Mouse (Mus musculus) forebrain, postnatal 0 days (tissue): ENCODE data around the gene Vps26b. TPM values are rescaled to one million over a fixed set of nuclear protein-coding genes. Genes with fewer than 3 reads are reported as not detected.

Source experiments
- ATAC-seq: fragments of 200-750 bp; cut with Nextera tagmentation; 2 replicates; pipeline ENCODE4 v1.8.0; 2017; ENCODE audit warnings: mild to moderate bottlenecking, moderate library complexity
- DNase-seq: peaks from one replicate; pipeline ENCODE4 v3.0.0-alpha.2; 2015
- H3K27ac ChIP-seq: fragments of 300-500 bp; sonication (generic); 2 replicates; pipeline ENCODE4 v1.5.1; 2014; ENCODE audit warnings: low read depth, mild to moderate bottlenecking, antibody characterized with exemption, low read length, moderate library complexity, mixed read lengths
- H3K27me3 ChIP-seq: fragments of 300-500 bp; sonication (generic); 2 replicates; pipeline ENCODE4 v1.6.1; 2014; ENCODE audit warnings: mild to moderate bottlenecking, low read length, mixed read lengths; ENCODE audit not compliant: insufficient read depth
- H3K36me3 ChIP-seq: fragments of 300-500 bp; sonication (generic); 2 replicates; pipeline ENCODE4 v1.6.1; 2014; ENCODE audit warnings: mild to moderate bottlenecking, moderate library complexity; ENCODE audit not compliant: insufficient read depth
- H3K4me1 ChIP-seq: fragments of 300-500 bp; sonication (generic); 2 replicates; pipeline ENCODE4 v1.6.1; 2014; ENCODE audit warnings: antibody characterized with exemption; ENCODE audit not compliant: insufficient read depth
- H3K4me2 ChIP-seq: fragments of 300-500 bp; sonication (generic); 2 replicates; pipeline ENCODE4 v1.6.1; 2014; ENCODE audit warnings: low read depth, mild to moderate bottlenecking, moderate library complexity
- H3K4me3 ChIP-seq: fragments of 300-500 bp; sonication (generic); 2 replicates; pipeline ENCODE4 v1.5.1; 2014; ENCODE audit warnings: low read depth, low read length, mixed read lengths
- H3K9ac ChIP-seq: fragments of 300-500 bp; sonication (generic); 2 replicates; pipeline ENCODE4 v1.6.1; 2014; ENCODE audit warnings: mild to moderate bottlenecking
- H3K9me3 ChIP-seq: fragments of 300-500 bp; sonication (generic); 2 replicates; pipeline ENCODE4 v1.6.1; 2016; ENCODE audit warnings: low read length
- CTCF ChIP-seq: sonication (generic); IDR thresholded peaks from 2 replicates; pipeline ENCODE4 v1.5.1; 2016; ENCODE audit warnings: antibody characterized with exemption, control low read depth, low read depth
- WGBS: fragments of 180-500 bp; shearing (Covaris S2); extraction: QIAGEN DNeasy Blood & Tissue Kit; methylation state at CpG from one replicate; pipeline ENCODE4 v1.1.7; 2014; 5-methylcytosine and 5-hydroxymethylcytosine counted together
- polyA plus RNA-seq: library from polyadenylated mRNA; unstranded; fragments of >200 nt; fragmentation: Nextera tagmentation; extraction: Ambion mirVana; gene quantifications from 2 replicates; pipeline ENCODE4 v1.2.1, GENCODE M21; 2015
- total RNA-seq: library from RNA; depleted of rRNA; stranded (reverse); fragments of >200 nt; gene quantifications from 2 replicates; pipeline ENCODE4 v1.2.3, GENCODE M21; 2014

Vps26b gene
- total and polyA plus RNA-seq, 2 experiments from 2014 or later, result 86.1 to 160 TPM

DNA sequence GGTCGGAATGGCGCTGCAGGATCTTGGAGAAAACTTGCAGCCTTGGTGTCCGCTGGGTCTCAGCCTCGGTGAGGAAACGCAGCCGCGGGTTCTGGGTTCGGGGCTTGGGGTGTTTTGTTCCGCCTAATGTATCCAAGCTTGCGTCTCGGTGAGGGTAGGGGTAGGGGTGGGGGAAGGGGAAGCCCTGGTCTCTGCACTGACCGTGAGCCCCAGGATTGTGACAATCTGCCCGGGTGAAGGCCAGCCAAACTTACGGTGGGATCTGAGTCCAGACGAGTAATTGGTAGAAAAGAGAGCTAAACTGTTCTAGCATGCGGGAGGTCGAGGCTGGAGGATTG lies 867 bp upstream of the Vps26b start:
- H3K27ac ChIP-seq, result peak overlapping the region; percentile 96; the same call in 1 of the 2 replicates
- no peak for ATAC-seq

DNA sequence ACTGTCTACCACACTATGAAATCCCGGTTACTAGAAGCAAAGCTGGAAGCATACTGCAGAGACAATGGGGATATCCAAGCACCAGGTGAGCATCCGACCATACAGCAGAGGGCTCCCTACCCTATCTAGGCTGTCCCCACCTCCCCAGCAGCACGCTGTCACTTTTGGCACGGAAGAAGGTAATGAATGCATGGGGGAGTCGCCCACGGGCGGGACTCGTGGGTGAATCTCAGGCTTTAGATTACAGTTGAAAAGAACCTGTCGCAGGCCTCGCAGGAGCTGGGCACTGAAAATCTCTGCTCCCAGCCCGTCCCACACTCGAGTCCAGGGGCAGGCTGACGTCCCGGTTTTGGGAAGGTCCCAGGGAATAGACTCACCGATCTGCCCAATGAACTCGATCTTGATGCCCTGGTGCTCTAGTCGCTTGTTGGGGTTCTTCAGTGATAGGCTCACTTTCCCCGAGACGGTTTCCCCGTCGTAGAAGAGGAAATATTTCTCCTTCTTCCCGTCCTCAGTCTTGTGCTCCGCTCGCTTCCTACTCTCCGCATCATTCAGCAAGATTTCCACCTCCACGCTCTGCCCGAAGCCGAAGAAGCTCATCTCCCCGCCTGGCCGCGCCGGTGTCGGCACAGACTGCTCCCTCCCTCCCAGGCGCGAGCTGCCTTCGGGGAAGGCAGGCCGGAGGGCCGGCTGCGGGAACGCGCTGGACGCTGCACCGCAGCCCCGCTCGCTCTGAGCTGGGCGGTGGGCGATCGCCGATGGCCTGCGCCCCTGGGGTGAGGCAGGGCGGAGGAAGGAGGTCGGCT lies 640 bp downstream of the Vps26b start:
- H3K27me3 ChIP-seq, result no peaks in the 10 kb centered on the region
- under 1% methylated on average over 52 of the region's 52 CpGs for WGBS
- H3K9ac ChIP-seq, result peak overlapping the region; percentile 96
- H3K4me1 ChIP-seq, result peaks cover 32% of the 10 kb centered on the region
- peak overlapping the region; percentile 96 for H3K27ac ChIP-seq
- no peaks in the 10 kb centered on the region for H3K36me3 ChIP-seq
- H3K4me2 ChIP-seq, result peak overlapping the region; percentile 62
- peak overlapping the region; percentile 92 for H3K4me3 ChIP-seq
- ATAC-seq, result peak; percentile 32
- H3K9me3 ChIP-seq, result no peaks in the 10 kb centered on the region
- DNase-seq, result peak; percentile 66
- peak; percentile 51 for TF ChIP-seq CTCF

More for the DNA sequence above, 867 bp upstream of the Vps26b start:
- DNase-seq, result no peak
- peak overlapping the region; percentile 96 for H3K9ac ChIP-seq
- H3K4me3 ChIP-seq, result peak overlapping the region; percentile 92
- no peaks in the 10 kb centered on the region for H3K36me3 ChIP-seq
- 1% methylated on average over 17 of the region's 17 CpGs for WGBS
- peaks cover 32% of the 10 kb centered on the region for H3K4me1 ChIP-seq
- no peak for TF ChIP-seq CTCF
- H3K4me2 ChIP-seq, result peak overlapping the region; percentile 80
- no peaks in the 10 kb centered on the region for H3K9me3 ChIP-seq
- H3K27me3 ChIP-seq, result no peaks in the 10 kb centered on the region

DNA sequence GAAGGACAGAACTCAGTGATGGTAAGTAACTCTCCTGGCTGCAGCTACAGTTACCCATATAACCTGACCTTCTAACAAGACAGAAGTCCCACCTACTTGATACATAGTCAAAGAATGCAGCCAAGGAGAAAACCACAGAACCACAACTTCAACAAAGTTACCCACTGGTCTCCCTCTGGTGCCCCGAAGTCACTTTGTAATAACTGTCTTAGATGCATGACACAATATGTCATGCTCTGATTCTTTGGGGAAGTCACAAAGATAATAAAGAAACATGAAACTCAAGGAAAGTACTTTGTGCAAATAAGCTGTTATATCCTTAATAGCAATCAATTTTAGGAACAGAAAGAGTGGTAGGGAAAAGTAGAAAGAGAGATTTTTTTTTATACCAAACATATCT lies 3.2 kb downstream of the Vps26b start:
- H3K27ac ChIP-seq, result no peak overlapping the region
- no peaks in the 10 kb centered on the region for H3K27me3 ChIP-seq
- peak overlapping the region; percentile 92 for H3K4me3 ChIP-seq
- no peaks in the 10 kb centered on the region for H3K9me3 ChIP-seq
- no peak for TF ChIP-seq CTCF
- H3K9ac ChIP-seq, result no peak overlapping the region
- peaks cover 32% of the 10 kb centered on the region for H3K4me1 ChIP-seq
- 86% methylated on average over 1 of the region's 1 CpGs for WGBS
- no peak for ATAC-seq
- H3K4me2 ChIP-seq, result peak overlapping the region; percentile 62; the same call in 1 of the 2 replicates
- no peaks in the 10 kb centered on the region for H3K36me3 ChIP-seq
- DNase-seq, result no peak

DNA sequence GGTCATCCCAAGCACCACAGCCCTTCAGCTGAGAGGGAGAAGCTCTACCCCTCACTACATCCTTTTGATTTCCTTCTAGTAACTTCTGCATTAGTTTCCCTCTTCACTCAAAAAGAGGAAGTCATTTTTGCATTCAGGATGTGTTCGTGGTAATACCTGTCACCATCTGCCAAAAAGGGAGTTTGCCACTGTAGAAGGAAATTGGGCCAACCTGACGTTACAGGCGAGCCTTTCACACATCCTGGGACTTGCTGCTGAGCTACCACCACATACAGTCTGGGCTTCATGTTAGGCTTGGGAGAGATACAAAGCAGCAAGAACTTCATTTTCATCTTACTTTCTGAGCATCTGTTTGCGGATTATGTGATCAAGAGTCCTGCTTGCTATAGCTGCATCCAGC lies 6.2 kb downstream of the Vps26b start:
- Histone ChIP-seq H3K4me2 (no peak overlapping the region), H3K36me3 (peaks cover 4% of the 10 kb centered on the region; the same call in 1 of the 2 replicates), H3K27me3 (no peaks in the 10 kb centered on the region), H3K9me3 (no peaks in the 10 kb centered on the region), H3K9ac (no peak overlapping the region), H3K27ac (no peak overlapping the region), H3K4me3 (no peak overlapping the region), H3K4me1 (peaks cover 28% of the 10 kb centered on the region)
- WGBS, result 83% methylated on average over 4 of the region's 4 CpGs
- no peak for DNase-seq
- ATAC-seq, result no peak
- no peak for TF ChIP-seq CTCF

DNA sequence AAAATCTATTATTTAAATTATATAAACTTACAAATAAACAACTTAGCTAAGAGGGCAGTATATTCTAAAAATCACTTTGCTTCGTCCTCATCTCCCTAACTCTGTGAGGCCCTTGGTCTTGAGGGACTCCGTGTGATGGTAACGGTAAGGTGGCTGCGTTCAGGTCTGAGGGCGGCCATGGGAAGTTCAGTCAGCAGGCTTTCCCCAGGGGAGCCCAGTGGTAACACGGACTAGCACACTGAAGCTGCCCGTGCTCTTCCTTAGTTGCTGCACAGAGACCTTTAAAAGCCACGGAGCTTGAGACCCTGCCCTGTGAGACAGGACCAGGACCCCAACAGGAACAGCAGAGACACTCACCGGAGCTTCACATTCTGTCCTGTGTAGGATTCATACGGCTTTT lies 10.9 kb downstream of the Vps26b start:
- Histone ChIP-seq H3K36me3 (peaks cover 34% of the 10 kb centered on the region), H3K27ac (no peak overlapping the region), H3K4me2 (no peak overlapping the region), H3K9me3 (no peaks in the 10 kb centered on the region), H3K4me3 (no peak overlapping the region), H3K9ac (no peak overlapping the region), H3K4me1 (no peaks in the 10 kb centered on the region), H3K27me3 (no peaks in the 10 kb centered on the region)
- WGBS, result 96% methylated on average over 10 of the region's 10 CpGs
- DNase-seq (no peak), ATAC-seq (no peak)
- TF ChIP-seq CTCF, result no peak

DNA sequence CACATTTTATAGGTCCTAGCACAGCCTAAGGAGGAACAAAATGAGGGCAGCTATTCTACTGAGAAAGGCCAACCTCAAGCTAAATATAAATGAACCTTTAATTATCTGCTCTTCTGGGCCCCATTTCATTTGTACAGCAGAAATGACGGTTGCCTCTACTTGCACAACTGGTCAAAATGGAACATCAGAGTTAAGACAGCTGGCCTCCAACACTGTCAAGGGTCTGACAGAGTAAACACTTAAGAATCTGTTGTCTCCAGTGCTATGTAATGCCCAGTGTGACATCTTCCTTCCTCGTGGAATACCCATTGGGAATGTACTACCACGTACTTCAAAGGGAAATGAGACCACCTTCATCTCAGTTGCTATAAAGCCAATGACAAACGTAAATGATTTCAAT lies 18.3 kb downstream of the Vps26b start:
- no peak overlapping the region for H3K4me2 ChIP-seq
- no peak overlapping the region for H3K4me3 ChIP-seq
- H3K36me3 ChIP-seq, result peaks cover 72% of the 10 kb centered on the region
- 92% methylated on average over 4 of the region's 4 CpGs for WGBS
- H3K27ac ChIP-seq, result no peak overlapping the region
- H3K4me1 ChIP-seq, result no peaks in the 10 kb centered on the region
- DNase-seq (no peak), ATAC-seq (no peak)
- H3K9me3 ChIP-seq, result no peaks in the 10 kb centered on the region
- H3K9ac ChIP-seq, result no peak overlapping the region
- H3K27me3 ChIP-seq, result no peaks in the 10 kb centered on the region
- no peak for TF ChIP-seq CTCF

DNA sequence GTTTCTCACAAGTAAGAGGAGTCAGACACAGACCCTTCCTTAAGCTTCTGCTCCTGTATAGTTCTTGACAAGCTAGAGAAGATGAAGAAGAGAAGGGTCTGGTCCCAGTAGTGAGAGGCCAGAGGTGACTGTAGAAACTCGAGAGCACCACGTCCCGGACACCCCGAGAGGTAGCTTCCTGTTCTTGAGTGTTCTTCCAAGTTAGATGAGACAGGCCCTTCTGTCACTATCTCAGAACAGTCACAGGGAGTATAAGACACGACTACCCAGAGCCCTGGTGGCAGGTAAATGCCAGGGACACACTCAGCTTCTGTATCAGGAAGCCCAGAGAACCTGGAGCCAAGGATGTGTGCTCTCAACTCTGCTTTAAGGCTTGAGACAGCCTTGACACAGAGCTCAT lies 20.6 kb downstream of the Vps26b start:
- Histone ChIP-seq H3K4me3 (no peak overlapping the region), H3K9ac (no peak overlapping the region), H3K27ac (no peak overlapping the region), H3K4me2 (no peak overlapping the region), H3K27me3 (no peaks in the 10 kb centered on the region), H3K36me3 (peaks cover 74% of the 10 kb centered on the region), H3K9me3 (no peaks in the 10 kb centered on the region), H3K4me1 (0 out of 2 replicates have a peak, but pooled peaks cover 3% of the 10 kb centered on the region)
- WGBS, result 87% methylated on average over 5 of the region's 5 CpGs
- TF ChIP-seq CTCF, result no peak
- DNase-seq (no peak), ATAC-seq (no peak)
